Mouse (Mus musculus) thymus, adult 2 months (tissue): ENCODE data around the gene Tpgs1. TPM values are rescaled to one million over a fixed set of nuclear protein-coding genes. Genes with fewer than 3 reads are reported as not detected.

Source experiments
- DNase-seq: peaks from one replicate; pipeline ENCODE4 v3.0.0; 2021
- H3K27ac ChIP-seq: fragments of 200-500 bp; 2 replicates; pipeline ENCODE4 v1.5.1; 2012; ENCODE audit warnings: low read length, control low read depth; ENCODE audit not compliant: control insufficient read depth, insufficient read depth
- H3K27me3 ChIP-seq: fragments of 200-500 bp; 2 replicates; pipeline ENCODE4 v1.6.1; 2012; ENCODE audit warnings: mild to moderate bottlenecking, low read length, moderate library complexity, mixed read lengths; ENCODE audit not compliant: control insufficient read depth, insufficient read depth
- H3K36me3 ChIP-seq: fragments of 200-500 bp; 2 replicates; pipeline ENCODE4 v1.6.1; 2012; ENCODE audit warnings: mild to moderate bottlenecking, low read length, moderate library complexity; ENCODE audit not compliant: control insufficient read depth, insufficient read depth
- H3K4me1 ChIP-seq: fragments of 200-500 bp; replicated peaks from 2 replicates; pipeline ENCODE4 v1.6.1; 2012; ENCODE audit warnings: low read length; ENCODE audit not compliant: control insufficient read depth, insufficient read depth
- H3K4me3 ChIP-seq: fragments of 200-500 bp; 2 replicates; pipeline ENCODE4 v1.5.1; 2012; ENCODE audit warnings: mild to moderate bottlenecking, low read length, control low read depth, moderate library complexity; ENCODE audit not compliant: control insufficient read depth, insufficient read depth
- CTCF ChIP-seq: fragments of 200-500 bp; IDR thresholded peaks from 2 replicates; pipeline ENCODE4 v1.5.1; 2012; ENCODE audit warnings: mild to moderate bottlenecking, control low read depth, low read length, moderate library complexity, borderline replicate concordance; ENCODE audit not compliant: control insufficient read depth, poor library complexity, insufficient read depth; ENCODE audit errors: extremely low read depth
- POLR2A ChIP-seq: fragments of 200-500 bp; IDR thresholded peaks from 2 replicates; pipeline ENCODE4 v1.6.1; 2012; ENCODE audit warnings: mild to moderate bottlenecking, low read length, control low read depth, moderate library complexity; ENCODE audit not compliant: control insufficient read depth, poor library complexity, insufficient read depth; ENCODE audit errors: extremely low read depth
- WGBS: fragments of 180-500 bp; shearing (Covaris S2); methylation state at CpG from one replicate; pipeline ENCODE4 v1.1.7; 2018; 5-methylcytosine and 5-hydroxymethylcytosine counted together
- polyA plus RNA-seq: library from polyadenylated mRNA; depleted of rRNA; stranded (reverse); fragments of >200 nt; gene quantifications from 2 replicates; pipeline ENCODE4 v1.2.3, GENCODE M21; 2012

Tpgs1 gene
- polyA plus RNA-seq, 1 experiment, result 92.3 TPM

- TF ChIP-seq POLR2A, result no peak
- TF ChIP-seq CTCF, result no peak
- Histone ChIP-seq H3K36me3 (peaks cover 13% of the 10 kb centered on the region; the same call in 1 of the 2 replicates), H3K27me3 (no peaks in the 10 kb centered on the region; the same call in 1 of the 2 replicates), H3K27ac (no peak overlapping the region), H3K4me1 (peaks cover 21% of the 10 kb centered on the region), H3K4me3 (no peak overlapping the region)
- no peak for DNase-seq
- 89% methylated on average over 7 of the region's 7 CpGs for WGBS
These were observed 40.1 kb downstream of the Tpgs1 start for GRCm38 (mm10) chr10:79709307-79709706.

GRCm38 (mm10) chr10:79712029-79712428 lies 42.9 kb downstream of the Tpgs1 start:
- Histone ChIP-seq H3K27me3 (peaks cover 8% of the 10 kb centered on the region; the same call in 1 of the 2 replicates), H3K36me3 (peaks cover 13% of the 10 kb centered on the region; the same call in 1 of the 2 replicates), H3K27ac (no peak overlapping the region), H3K4me3 (no peak overlapping the region), H3K4me1 (peaks cover 7% of the 10 kb centered on the region)
- 97% methylated on average over 1 of the region's 1 CpGs for WGBS
- TF ChIP-seq POLR2A, result no peak
- TF ChIP-seq CTCF, result no peak
- DNase-seq, result peak; percentile 26

- TF ChIP-seq POLR2A (no peak), CTCF (0 out of 2 replicates have a peak, but pooled peaks have one; percentile 55)
- H3K36me3 ChIP-seq, result peaks cover 13% of the 10 kb centered on the region; the same call in 1 of the 2 replicates
- no peak overlapping the region for H3K27ac ChIP-seq
- peaks cover 12% of the 10 kb centered on the region; the same call in 1 of the 2 replicates for H3K27me3 ChIP-seq
- WGBS, result 14% methylated on average over 6 of the region's 6 CpGs
- peak; percentile 75 for DNase-seq
- no peak overlapping the region for H3K4me3 ChIP-seq
- peaks cover 9% of the 10 kb centered on the region for H3K4me1 ChIP-seq
These were observed 43.4 kb downstream of the Tpgs1 start for GRCm38 (mm10) chr10:79712499-79713126.

GRCm38 (mm10) chr10:79713163-79713562 lies 44.0 kb downstream of the Tpgs1 start:
- WGBS, result 49% methylated on average over 1 of the region's 1 CpGs
- Histone ChIP-seq H3K27ac (no peak overlapping the region), H3K27me3 (peaks cover 14% of the 10 kb centered on the region; the same call in 1 of the 2 replicates), H3K4me1 (peaks cover 12% of the 10 kb centered on the region), H3K4me3 (no peak overlapping the region), H3K36me3 (peaks cover 13% of the 10 kb centered on the region; the same call in 1 of the 2 replicates)
- TF ChIP-seq CTCF (no peak), POLR2A (no peak)
- DNase-seq, result no peak

- no peak overlapping the region for H3K4me3 ChIP-seq
- H3K27ac ChIP-seq, result no peak overlapping the region
- H3K36me3 ChIP-seq, result peaks cover 9% of the 10 kb centered on the region; the same call in 1 of the 2 replicates
- H3K4me1 ChIP-seq, result peaks cover 12% of the 10 kb centered on the region
- H3K27me3 ChIP-seq, result peaks cover 14% of the 10 kb centered on the region; the same call in 1 of the 2 replicates
- 68% methylated on average over 4 of the region's 4 CpGs for WGBS
- DNase-seq, result no peak
- TF ChIP-seq POLR2A, result no peak
- TF ChIP-seq CTCF, result no peak
These were observed 45.8 kb downstream of the Tpgs1 start for GRCm38 (mm10) chr10:79714996-79715395.

GRCm38 (mm10) chr10:79716254-79716987 lies 47.3 kb downstream of the Tpgs1 start, which contains the start of gene Hcn2:
Gene Hcn2 (plus strand): TSS chr10:79716634.
- no peak for DNase-seq
- Histone ChIP-seq H3K36me3 (no peaks in the 10 kb centered on the region), H3K27me3 (peaks cover 14% of the 10 kb centered on the region; the same call in 1 of the 2 replicates), H3K4me1 (peaks cover 12% of the 10 kb centered on the region), H3K27ac (no peak within 1 kb of the TSS), H3K4me3 (peak within 1 kb of the TSS; percentile 34)
- TF ChIP-seq POLR2A, result no peak
- TF ChIP-seq CTCF, result no peak
- 3% methylated on average over 69 of the region's 91 CpGs for WGBS

- H3K36me3 ChIP-seq, result no peaks in the 10 kb centered on the region
- peaks cover 14% of the 10 kb centered on the region; the same call in 1 of the 2 replicates for H3K27me3 ChIP-seq
- H3K27ac ChIP-seq, result no peak overlapping the region
- TF ChIP-seq CTCF (no peak), POLR2A (no peak)
- WGBS, result 2% methylated on average over 44 of the region's 44 CpGs
- peaks cover 12% of the 10 kb centered on the region for H3K4me1 ChIP-seq
- DNase-seq, result no peak
- H3K4me3 ChIP-seq, result peak overlapping the region; percentile 34
These were observed 47.8 kb downstream of the Tpgs1 start for GRCm38 (mm10) chr10:79716988-79717355.
